Mouse (Mus musculus) embryo, embryonic 10.5 days (tissue): ENCODE data around the gene Scn2b.

Source experiments
- DNase-seq: peaks from one replicate; pipeline ENCODE4 v3.0.0-alpha.2; 2015; ENCODE audit warnings: low spot score

The Scn2b gene

GRCm38 (mm10) chr9:45119954-45120530 lies 2.5 kb downstream of the Scn2b start:
- DNase-seq = no peak

GRCm38 (mm10) chr9:45120567-45120966 lies 3.0 kb downstream of the Scn2b start:
- no peak for DNase-seq

GRCm38 (mm10) chr9:45121001-45121400 lies 3.4 kb downstream of the Scn2b start:
- DNase-seq = no peak

GRCm38 (mm10) chr9:45121769-45122168 lies 4.2 kb downstream of the Scn2b start:
- DNase-seq = peak; percentile 84

GRCm38 (mm10) chr9:45122209-45122761 lies 4.7 kb downstream of the Scn2b start:
- no peak for DNase-seq

GRCm38 (mm10) chr9:45125211-45125610 lies 7.6 kb downstream of the Scn2b start:
- no peak for DNase-seq

- DNase-seq = no peak
Measured at GRCm38 (mm10) chr9:45126941-45127340, 9.4 kb downstream of the Scn2b start.

GRCm38 (mm10) chr9:45130119-45130518 lies 12.5 kb downstream of the Scn2b start:
- no peak for DNase-seq

GRCm38 (mm10) chr9:45133484-45134310 lies 16.1 kb downstream of the Scn2b start:
- peak; percentile 68 for DNase-seq

GRCm38 (mm10) chr9:45136442-45137169 lies 19.0 kb downstream of the Scn2b start:
- DNase-seq = peak; percentile 77

GRCm38 (mm10) chr9:45138191-45139032 lies 20.8 kb downstream of the Scn2b start, which contains the start of gene Scn4b:
TSS of gene Scn4b (plus strand) at chr9:45138395.
- peak; percentile 69 for DNase-seq

- DNase-seq = no peak
Measured at GRCm38 (mm10) chr9:45139082-45139481, 21.5 kb downstream of the Scn2b start.

- DNase-seq = no peak
Measured at GRCm38 (mm10) chr9:45140945-45141344, 23.4 kb downstream of the Scn2b start.

- no peak for DNase-seq
Measured at GRCm38 (mm10) chr9:45142686-45143085, 25.1 kb downstream of the Scn2b start.

GRCm38 (mm10) chr9:45145533-45146266 lies 28.1 kb downstream of the Scn2b start:
- peak; percentile 22 for DNase-seq

GRCm38 (mm10) chr9:45146267-45146597 lies 28.6 kb downstream of the Scn2b start:
- peak; percentile 83 for DNase-seq

- no peak for DNase-seq
Measured at GRCm38 (mm10) chr9:45150933-45151332, 33.4 kb downstream of the Scn2b start.

- DNase-seq = no peak
Measured at GRCm38 (mm10) chr9:45153361-45153760, 35.8 kb downstream of the Scn2b start.

- DNase-seq = no peak
Measured at GRCm38 (mm10) chr9:45167903-45168302, 50.3 kb downstream of the Scn2b start.

GRCm38 (mm10) chr9:45170150-45170549 lies 52.6 kb downstream of the Scn2b start:
- no peak for DNase-seq

GRCm38 (mm10) chr9:45171073-45171610 lies 53.6 kb downstream of the Scn2b start:
- no peak for DNase-seq
